Mouse (Mus musculus): ENCODE data around the gene Pramef8. TPM values are rescaled to one million over a fixed set of nuclear protein-coding genes. Genes with fewer than 3 reads are reported as not detected.
"Not testable (repeated sequence)": the region's sequence is repeated elsewhere in the genome, so short reads cannot be mapped to it uniquely, and the experiment has no call there.

Pramef8 gene
- polyA plus RNA-seq, 1 experiment from 2014 or later: 21.5 TPM

DNA sequence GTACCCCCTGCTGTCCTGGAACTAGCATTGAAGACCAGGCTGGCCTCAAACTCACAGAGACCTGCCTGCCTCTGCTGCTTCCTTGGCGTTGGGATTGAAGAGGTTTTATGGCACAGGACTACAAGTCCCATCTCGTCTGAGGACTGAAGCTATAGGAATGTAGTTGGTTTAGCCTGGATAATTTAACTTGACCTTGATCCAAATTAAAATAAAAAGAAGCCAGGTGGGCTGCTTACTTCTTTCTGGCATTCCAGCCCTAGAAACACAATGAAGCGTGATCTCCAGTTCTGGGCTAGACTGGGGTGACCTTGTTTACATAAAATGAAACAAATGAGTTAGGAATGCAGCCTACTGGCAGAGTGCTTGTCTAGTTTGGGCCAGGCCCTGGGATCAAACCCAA, 1.9 kb downstream of the Pramef8 start:
- H3K4me3 ChIP-seq: no peak overlapping the region
- H3K27ac ChIP-seq (replicated peaks): no peak overlapping the region
- no peaks in the 10 kb centered on the region for H3K27me3 ChIP-seq (replicated peaks; ENCODE audit: low read depth, poor library complexity, severe bottlenecking)
- 0 out of 2 replicates have a peak, but pooled peaks cover 6% of the 10 kb centered on the region for H3K9me3 ChIP-seq
- DNase-seq (ENCODE audit: low spot score): no peak
- H3K36me3 ChIP-seq (replicated peaks): peaks cover 51% of the 10 kb centered on the region
- peaks cover 4% of the 10 kb centered on the region; the same call in 1 of the 2 replicates for H3K4me1 ChIP-seq
- 93% methylated on average over 3 of the region's 3 CpGs for WGBS

DNA sequence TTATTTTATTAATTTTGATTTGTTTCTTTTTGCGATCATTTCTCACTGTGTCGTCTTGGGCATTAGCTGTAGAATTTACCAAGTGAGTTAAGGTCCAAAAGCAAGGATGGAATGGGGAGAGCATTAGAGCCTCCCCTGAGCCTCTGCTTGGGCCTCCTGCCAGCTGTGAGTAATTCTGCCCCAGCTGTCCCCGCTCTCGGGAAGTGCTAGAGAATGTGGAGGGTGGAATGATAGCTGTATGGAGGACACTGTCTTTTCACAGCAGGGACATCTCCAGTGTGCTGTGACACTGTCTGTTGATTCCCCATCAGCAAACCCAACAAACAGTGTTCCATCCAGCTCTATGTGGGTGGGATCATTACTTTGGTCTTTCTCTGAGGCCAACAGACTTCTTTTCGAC, 14.5 kb downstream of the Pramef8 start:
- not testable (repeated sequence) for H3K4me1 ChIP-seq; H3K9me3 ChIP-seq; H3K4me3 ChIP-seq; H3K27ac ChIP-seq (replicated peaks); DNase-seq (ENCODE audit: low spot score); H3K27me3 ChIP-seq (replicated peaks; ENCODE audit: low read depth, poor library complexity, severe bottlenecking); H3K36me3 ChIP-seq (replicated peaks)
- WGBS: 73% methylated on average over 5 of the region's 5 CpGs

DNA sequence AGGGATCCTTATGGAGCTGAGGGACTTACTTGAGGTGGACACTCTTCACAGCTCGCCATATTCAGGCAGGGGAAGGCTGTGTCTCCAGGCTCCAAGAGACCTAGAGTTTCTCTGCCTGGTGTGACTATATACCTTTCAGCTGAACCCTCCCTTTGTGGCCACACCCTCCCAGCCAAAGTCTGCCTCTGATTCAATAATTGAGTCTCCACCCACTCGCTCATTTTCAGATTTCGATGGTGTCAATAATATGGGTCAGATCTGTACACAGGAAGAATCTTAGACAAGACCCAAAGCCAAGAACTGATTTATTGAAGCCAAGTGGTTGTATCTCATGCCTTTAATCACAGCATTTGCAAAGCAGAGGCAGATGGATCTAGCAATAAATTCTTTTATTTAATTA, 38.0 kb downstream of the Pramef8 start, which contains the start of gene Oog4:
Oog4 (minus strand) TSS at position 101 of the 400 bp plus-strand sequence.
- DNase-seq (ENCODE audit: low spot score): no peak
- WGBS: 83% methylated on average over 3 of the region's 3 CpGs
- H3K4me3 ChIP-seq: no peak within 1 kb of the TSS
- H3K9me3 ChIP-seq: 0 out of 2 replicates have a peak, but pooled peaks cover 3% of the 10 kb centered on the region
- H3K36me3 ChIP-seq (replicated peaks): no peaks in the 10 kb centered on the region
- H3K4me1 ChIP-seq: no peaks in the 10 kb centered on the region
- no peak within 1 kb of the TSS for H3K27ac ChIP-seq (replicated peaks)
- no peaks in the 10 kb centered on the region for H3K27me3 ChIP-seq (replicated peaks; ENCODE audit: low read depth, poor library complexity, severe bottlenecking)

Other genes with a start within 250 kb of the Pramef8 start
- gene Prdm2, start 199.4 kb upstream of the Pramef8 start, polyA plus RNA-seq (2016; fragmentation: Nextera tagmentation; extraction: Ambion mirVana): 16.8 and 17.4 TPM in 2 replicates
- 38.0 and 43.0 TPM in 2 replicates for gene Pdpn, start 112.9 kb upstream of the Pramef8 start, polyA plus RNA-seq (2016; fragmentation: Nextera tagmentation; extraction: Ambion mirVana)
- gene Lrrc38, start 62.7 kb upstream of the Pramef8 start, polyA plus RNA-seq (2016; fragmentation: Nextera tagmentation; extraction: Ambion mirVana): 0.10 TPM in 1 of 2 replicates, not detected in the other
- gene Pramel1, start 18.0 kb upstream of the Pramef8 start, polyA plus RNA-seq (2016; fragmentation: Nextera tagmentation; extraction: Ambion mirVana): not detected in 2 replicates
- not detected in 2 replicates for gene Oog4, start 37.9 kb downstream of the Pramef8 start, polyA plus RNA-seq (2016; fragmentation: Nextera tagmentation; extraction: Ambion mirVana)
- not detected in 2 replicates for gene Gm13043, start 98.9 kb downstream of the Pramef8 start, polyA plus RNA-seq (2016; fragmentation: Nextera tagmentation; extraction: Ambion mirVana)
- gene Gm13040, start 123.5 kb downstream of the Pramef8 start, polyA plus RNA-seq (2016; fragmentation: Nextera tagmentation; extraction: Ambion mirVana): not detected in 2 replicates
- not detected in 2 replicates for gene BC080695, start 139.3 kb downstream of the Pramef8 start, polyA plus RNA-seq (2016; fragmentation: Nextera tagmentation; extraction: Ambion mirVana)
- gene Gm13057, start 139.3 kb downstream of the Pramef8 start, polyA plus RNA-seq (2016; fragmentation: Nextera tagmentation; extraction: Ambion mirVana): not detected in 2 replicates
- not detected in 2 replicates for gene Gm13083, start 202.6 kb downstream of the Pramef8 start, polyA plus RNA-seq (2016; fragmentation: Nextera tagmentation; extraction: Ambion mirVana)
- gene Gm13088, start 244.8 kb downstream of the Pramef8 start, polyA plus RNA-seq (2016; fragmentation: Nextera tagmentation; extraction: Ambion mirVana): not detected in 2 replicates